Mouse (Mus musculus) gastrocnemius, postnatal 36 days (tissue): Measurements from ENCODE around the gene Rab3d. TPM values are rescaled to one million over a fixed set of nuclear protein-coding genes. Genes with fewer than 3 reads are reported as not detected.

Experiments used
- total RNA-seq, 2 experiments: library from RNA; stranded (reverse); gene quantifications; 2 replicates each; pipeline ENCODE4 v1.2.3; 2021

The Rab3d gene
- total RNA-seq, 2 experiments from 2014 or later, result 2.3 to 4.1 TPM

Other genes with a start within 250 kb of the Rab3d start
- 1 to 10 TPM; 2.4 to 3.5 TPM for gene Ldlr, start 194.7 kb downstream of the Rab3d start, total RNA-seq
- 1 to 10 TPM in 1 of 2 experiments, under 1 TPM in 1; 0.64 to 1.8 TPM for gene Spc24, start 157.9 kb downstream of the Rab3d start, total RNA-seq
- gene Kank2, start 119.4 kb downstream of the Rab3d start, total RNA-seq, result 10 to 100 TPM; 12.7 to 13.3 TPM
- not detected for gene Angptl8, start 82.7 kb downstream of the Rab3d start, total RNA-seq
- gene Dock6, start 65.6 kb downstream of the Rab3d start, total RNA-seq, result 10 to 100 TPM; 10.1 to 12.5 TPM
- under 1 TPM in 1 of 2 experiments, not detected in 1; 0.30 TPM for gene Ccdc159, start 9.3 kb upstream of the Rab3d start, total RNA-seq
- 10 to 100 TPM in 1 of 2 experiments, 1 to 10 TPM in 1; 7.8 to 10.5 TPM for gene Tmem205, start 9.4 kb upstream of the Rab3d start, total RNA-seq
- under 1 TPM; 0.49 to 0.64 TPM for gene Plppr2, start 18.8 kb upstream of the Rab3d start, total RNA-seq
- gene Swsap1, start 37.6 kb upstream of the Rab3d start, total RNA-seq, result 1 to 10 TPM; 1.4 to 2.2 TPM
- gene Epor, start 45.3 kb upstream of the Rab3d start, total RNA-seq, result under 1 TPM; 0.23 to 0.59 TPM
- under 1 TPM; 0.28 to 0.42 TPM for gene Rgl3, start 71.3 kb upstream of the Rab3d start, total RNA-seq
- under 1 TPM in 1 of 2 experiments, not detected in 1; 0.25 TPM for gene Ccdc151, start 84.4 kb upstream of the Rab3d start, total RNA-seq
- gene Prkcsh, start 84.6 kb upstream of the Rab3d start, total RNA-seq, result 10 to 100 TPM; 27.4 to 27.6 TPM
- gene Elavl3, start 133.8 kb upstream of the Rab3d start, total RNA-seq, result under 1 TPM in 1 of 2 experiments, not detected in 1; 0.26 TPM
- gene Gm49318, start 153.1 kb upstream of the Rab3d start, total RNA-seq, result not detected
- gene Zfp653, start 153.2 kb upstream of the Rab3d start, total RNA-seq, result 1 to 10 TPM; 2.9 to 3.8 TPM
- 10 to 100 TPM; 82.2 to 86.9 TPM for gene Ecsit, start 167.2 kb upstream of the Rab3d start, total RNA-seq
- 1 to 10 TPM; 1.4 to 2.1 TPM for gene Cnn1, start 181.0 kb upstream of the Rab3d start, total RNA-seq
- 10 to 100 TPM; 32.5 to 35.3 TPM for gene Elof1, start 199.0 kb upstream of the Rab3d start, total RNA-seq
- gene Acp5, start 217.5 kb upstream of the Rab3d start, total RNA-seq, result 1 to 10 TPM; 1.1 to 2.9 TPM
- 10 to 100 TPM; 29.4 to 31.2 TPM for gene Pigyl, start 238.7 kb upstream of the Rab3d start, total RNA-seq